In genomic region chr13:34344376-34345127, GRCm38 (mm10) we compare ENCODE assay signal across 8 mouse cellular contexts. TPM values are rescaled to one million over a fixed set of nuclear protein-coding genes. Genes with fewer than 3 reads are reported as not detected.
DNase-seq lines count a peak whose midpoint lies in the region; ATAC-seq and TF ChIP-seq lines count a peak whose summit lies in the region.

No protein-coding gene starts in this region.

- H3K4me2 ChIP-seq in heart, embryonic 12.5 days: peak overlapping the region; percentile 94
- peak overlapping the region; percentile 86 for H3K4me2 ChIP-seq in forebrain, postnatal 0 days (ENCODE audit: low read depth)
- H3K4me2 ChIP-seq in intestine, postnatal 0 days (replicated peaks; ENCODE audit: low read depth): peak overlapping the region; percentile 96
- peak overlapping the region; percentile 82 for H3K4me2 ChIP-seq in liver, embryonic 14.5 days (ENCODE audit: low read depth)

- H3K9ac ChIP-seq in heart, embryonic 12.5 days: peak overlapping the region; percentile 94
- H3K9ac ChIP-seq in forebrain, postnatal 0 days: peak overlapping the region; percentile 88
- peak overlapping the region; percentile 86 for H3K9ac ChIP-seq in intestine, postnatal 0 days (ENCODE audit: low read depth, low read length)
- peak overlapping the region; percentile 99 for H3K9ac ChIP-seq in liver, embryonic 14.5 days (replicated peaks)

- H3K4me3 ChIP-seq in heart, embryonic 12.5 days: peak overlapping the region; percentile 84
- H3K4me3 ChIP-seq in bone marrow, adult 2 months (replicated peaks; ENCODE audit: control insufficient read depth, low read depth, low read length): peak overlapping the region; percentile 86
- H3K4me3 ChIP-seq in forebrain, postnatal 0 days (ENCODE audit: low read depth, low read length): peak overlapping the region; percentile 83
- peak overlapping the region; percentile 81 for H3K4me3 ChIP-seq in intestine, postnatal 0 days (ENCODE audit: low read depth, low read length)
- peak overlapping the region; percentile 80 to 97 for H3K4me3 ChIP-seq in liver, embryonic 14.5 days (ENCODE audit: insufficient read depth in 1 of 2, low read depth in 2 of 2, low read length in 2 of 2)
- peak overlapping the region; percentile 83 for H3K4me3 ChIP-seq in olfactory bulb, adult 2 months (ENCODE audit: insufficient read depth, low read depth, low read length)

- ATAC-seq in heart, embryonic 12.5 days (ENCODE audit: insufficient number of reproducible peaks, low FRiP score): peak; percentile 46
- ATAC-seq in forebrain, postnatal 0 days: peak; percentile 71
- peak; percentile 60 for ATAC-seq in intestine, postnatal 0 days
- ATAC-seq in liver, embryonic 14.5 days (ENCODE audit: insufficient read depth): peak; percentile 23

- no peaks in the 10 kb centered on the region for H3K27me3 ChIP-seq in heart, embryonic 12.5 days (replicated peaks)
- H3K27me3 ChIP-seq in forebrain, postnatal 0 days (ENCODE audit: insufficient read depth, low read length): no peaks in the 10 kb centered on the region
- 0 out of 2 replicates have a peak, but pooled peaks cover 2% of the 10 kb centered on the region for H3K27me3 ChIP-seq in intestine, postnatal 0 days (replicated peaks; ENCODE audit: control insufficient read depth, insufficient read depth, low read length)
- no peaks in the 10 kb centered on the region for H3K27me3 ChIP-seq in liver, embryonic 14.5 days (ENCODE audit: control insufficient read depth, insufficient read depth, low read length)

- intact Hi-C loops in heart, postnatal 25 days (cut with DNase I): loop anchor here (1.0 to 10.0 kb wide), 5 partner anchors 152 to 530 kb away; partner anchors contain the start of gene Prpf4b

- H3K4me1 ChIP-seq in heart, embryonic 12.5 days (replicated peaks): peaks cover 35% of the 10 kb centered on the region
- no peaks in the 10 kb centered on the region for H3K4me1 ChIP-seq in bone marrow, adult 2 months (ENCODE audit: control insufficient read depth, insufficient read depth, low read length)
- peaks cover 30% of the 10 kb centered on the region for H3K4me1 ChIP-seq in forebrain, postnatal 0 days (ENCODE audit: insufficient read depth)
- 0 out of 2 replicates have a peak, but pooled peaks cover 7% of the 10 kb centered on the region for H3K4me1 ChIP-seq in intestine, postnatal 0 days (replicated peaks; ENCODE audit: control insufficient read depth, insufficient read depth, low read length)
- H3K4me1 ChIP-seq in liver, embryonic 14.5 days (replicated peaks; ENCODE audit: control insufficient read depth in 2 of 2, insufficient read depth in 2 of 2, low read length in 1 of 2): peaks cover 51% of the 10 kb centered on the region in 2 experiments
- peaks cover 20% of the 10 kb centered on the region for H3K4me1 ChIP-seq in olfactory bulb, adult 2 months (ENCODE audit: control insufficient read depth, insufficient read depth, low read length)

- H3K36me3 ChIP-seq in heart, embryonic 12.5 days: no peaks in the 10 kb centered on the region
- H3K36me3 ChIP-seq in forebrain, postnatal 0 days (ENCODE audit: insufficient read depth): no peaks in the 10 kb centered on the region
- H3K36me3 ChIP-seq in intestine, postnatal 0 days (ENCODE audit: control insufficient read depth, insufficient read depth): no peaks in the 10 kb centered on the region
- H3K36me3 ChIP-seq in liver, embryonic 14.5 days (replicated peaks; ENCODE audit: control insufficient read depth, insufficient read depth, low read depth): peaks cover 23% of the 10 kb centered on the region

- DNase-seq in heart, postnatal 25 days (ENCODE audit: low spot score): no peak
- DNase-seq in forebrain, postnatal 0 days: no peak
- DNase-seq in liver, embryonic 14.5 days (ENCODE audit: low read depth in 3 of 3, low spot score in 3 of 3): no peak
- peak; percentile 47 for DNase-seq in thymus, postnatal 14 days

- H3K9me3 ChIP-seq in heart, embryonic 12.5 days (replicated peaks): no peaks in the 10 kb centered on the region
- no peaks in the 10 kb centered on the region for H3K9me3 ChIP-seq in forebrain, postnatal 0 days (ENCODE audit: low read length)
- H3K9me3 ChIP-seq in intestine, postnatal 0 days (ENCODE audit: control insufficient read depth): no peaks in the 10 kb centered on the region
- H3K9me3 ChIP-seq in liver, embryonic 14.5 days (ENCODE audit: control insufficient read depth, low read length): no peaks in the 10 kb centered on the region

- under 1% methylated on average over 97 of the region's 101 CpGs for WGBS in heart, embryonic 12.5 days
- WGBS in bone marrow, adult 2 months: under 1% methylated on average over 101 of the region's 101 CpGs
- WGBS in forebrain, postnatal 0 days: 2% methylated on average over 64 of the region's 101 CpGs
- under 1% methylated on average over 67 of the region's 101 CpGs for WGBS in intestine, postnatal 0 days
- under 1% methylated on average over 84 of the region's 101 CpGs for WGBS in liver, embryonic 14.5 days (ENCODE audit: insufficient replicate concordance)
- under 1% methylated on average over 96 of the region's 101 CpGs for WGBS in olfactory bulb, adult 2 months

- H3K27ac ChIP-seq in heart, embryonic 12.5 days (ENCODE audit: poor library complexity, severe bottlenecking): peak overlapping the region; percentile 70
- H3K27ac ChIP-seq in bone marrow, adult 2 months (ENCODE audit: control insufficient read depth, insufficient read depth, low read depth, low read length, poor library complexity): peak overlapping the region; percentile 39
- H3K27ac ChIP-seq in forebrain, postnatal 0 days (ENCODE audit: low read depth, low read length): peak overlapping the region; percentile 89
- H3K27ac ChIP-seq in intestine, postnatal 0 days (ENCODE audit: low read depth, low read length): peak overlapping the region; percentile 91
- peak overlapping the region; percentile 82 for H3K27ac ChIP-seq in liver, embryonic 14.5 days
- no peak overlapping the region for H3K27ac ChIP-seq in olfactory bulb, adult 2 months (ENCODE audit: insufficient read depth, low read depth, low read length)

- peak; percentile 18; the same call in 1 of the 2 replicates for TF ChIP-seq POLR2A in bone marrow, adult 2 months (IDR thresholded peaks at IDR 0.05; ENCODE audit: borderline replicate concordance, control insufficient read depth, low read depth, low read length)
- no peak for TF ChIP-seq POLR2A in olfactory bulb, adult 2 months (IDR thresholded peaks at IDR 0.05; ENCODE audit: insufficient read depth, low read depth, low read length)

- TF ChIP-seq EP300 in liver, embryonic 14.5 days (IDR thresholded peaks at IDR 0.05; ENCODE audit: low read depth): no peak

- no peak for TF ChIP-seq CTCF in bone marrow, adult 2 months (IDR thresholded peaks at IDR 0.05; ENCODE audit: control insufficient read depth, insufficient read depth, low read length)
- no peak for TF ChIP-seq CTCF in forebrain, postnatal 0 days (IDR thresholded peaks at IDR 0.05; ENCODE audit: low read depth)
- peak; percentile 24; the same call in 1 of the 2 replicates for TF ChIP-seq CTCF in intestine, postnatal 0 days (IDR thresholded peaks at IDR 0.05; ENCODE audit: low read depth)
- no peak for TF ChIP-seq CTCF in liver, embryonic 14.5 days (IDR thresholded peaks at IDR 0.05; ENCODE audit: low read depth)
- no peak for TF ChIP-seq CTCF in olfactory bulb, adult 2 months (IDR thresholded peaks at IDR 0.05; ENCODE audit: insufficient read depth, low read depth, low read length)

RNA-seq across cellular contexts. Expression of gene Slc22a23, which starts 0.4 kb away (rescaled TPM):
- 10.0 and 11.0 TPM in 2 replicates for polyA plus RNA-seq in heart, embryonic 12.5 days (2016; fragmentation: Nextera tagmentation; extraction: Ambion mirVana)
- total RNA-seq in heart, postnatal 25 days (2021): 10 to 100 TPM in 1 of 2 experiments, 1 to 10 TPM in 1; 8.6 to 10.7 TPM
- 13.2 and 26.2 TPM in 2 replicates for polyA plus RNA-seq in bone marrow, adult 2 months (2011; ENCODE audit: insufficient read depth, insufficient read length, low replicate concordance, missing spikeins)
- total RNA-seq in forebrain, postnatal 0 days (2014; rRNA removed): 74.8 and 87.9 TPM in 2 replicates
- polyA plus RNA-seq in forebrain, postnatal 0 days (2015; fragmentation: Nextera tagmentation; extraction: Ambion mirVana): 8.7 and 10.3 TPM in 2 replicates
- polyA plus RNA-seq in intestine, postnatal 0 days (2015; fragmentation: Nextera tagmentation; extraction: Ambion mirVana): 3.4 and 3.8 TPM in 2 replicates
- 21.4 and 24.4 TPM in 2 replicates for polyA plus RNA-seq in liver, embryonic 14.5 days (2012; rRNA removed)
- 9.3 and 11.9 TPM in 2 replicates for polyA plus RNA-seq in liver, embryonic 14.5 days (2014; fragmentation: Nextera tagmentation; extraction: Ambion mirVana)
- not detected in 2 replicates for polyA plus RNA-seq in olfactory bulb, adult 2 months (2012; ENCODE audit: insufficient read depth, insufficient read length, low replicate concordance, missing spikeins)
